Mouse (Mus musculus) embryonic facial prominence, embryonic 12.5 days (tissue): ENCODE measurements at regions not wholly inside any gene's neighbourhood (a gene's known extent, or its start where the extent isn't known, plus 50 kb on each side); places are given as distances from the start of the nearest gene placed in this dataset.

Experiments
- ATAC-seq: fragments of 200-750 bp; cut with Nextera tagmentation; 2 replicates; pipeline ENCODE4 v1.8.0; 2017; ENCODE audit not compliant: insufficient number of reproducible peaks, insufficient read depth, low FRiP score, low TSS enrichment
- H3K27ac ChIP-seq: fragments of 300-500 bp; sonication (generic); 2 replicates; pipeline ENCODE4 v1.5.1; 2016; ENCODE audit warnings: mild to moderate bottlenecking
- H3K27me3 ChIP-seq: fragments of 300-500 bp; sonication (generic); 2 replicates; pipeline ENCODE4 v1.6.1; 2016; ENCODE audit warnings: mild to moderate bottlenecking, moderate library complexity
- H3K36me3 ChIP-seq: fragments of 300-500 bp; sonication (generic); 2 replicates; pipeline ENCODE4 v1.6.1; 2016; ENCODE audit warnings: mild to moderate bottlenecking
- H3K4me1 ChIP-seq: fragments of 300-500 bp; sonication (generic); 2 replicates; pipeline ENCODE4 v1.6.1; 2016
- H3K4me2 ChIP-seq: fragments of 300-500 bp; sonication (generic); replicated peaks from 2 replicates; pipeline ENCODE4 v1.6.1; 2016; ENCODE audit warnings: mild to moderate bottlenecking, moderate library complexity
- H3K4me3 ChIP-seq: fragments of 300-500 bp; sonication (generic); 2 replicates; pipeline ENCODE4 v1.5.1; 2016; ENCODE audit warnings: mild to moderate bottlenecking
- H3K9ac ChIP-seq: fragments of 300-500 bp; sonication (generic); 2 replicates; pipeline ENCODE4 v1.6.1; 2016; ENCODE audit warnings: mild to moderate bottlenecking, moderate library complexity
- H3K9me3 ChIP-seq: fragments of 300-500 bp; sonication (generic); 2 replicates; pipeline ENCODE4 v1.6.1; 2016; ENCODE audit warnings: mild to moderate bottlenecking, moderate library complexity
- WGBS: fragments of 180-500 bp; shearing (Covaris S2); methylation state at CpG from one replicate; pipeline ENCODE4 v1.1.7; 2016; 5-methylcytosine and 5-hydroxymethylcytosine counted together

DNA sequence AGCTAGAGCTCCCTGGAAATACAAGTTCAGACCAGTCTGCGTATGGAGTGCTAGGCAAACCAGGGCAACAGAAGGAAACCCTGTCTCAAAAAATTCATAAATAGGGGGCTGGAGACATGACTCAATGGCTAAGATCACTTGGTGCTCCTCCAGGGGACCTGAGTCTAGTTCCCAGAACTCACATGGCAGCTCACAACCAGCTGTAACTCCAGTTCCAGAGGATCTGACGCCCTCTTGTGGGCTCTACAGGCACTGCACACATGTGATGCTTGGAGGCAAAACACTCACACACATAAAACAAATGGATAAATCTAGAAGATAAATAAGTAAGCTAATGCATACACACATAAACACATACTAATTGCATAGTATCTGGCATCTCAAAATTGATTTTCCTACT is 59.1 kb upstream of the Ephb1 start:
- Histone ChIP-seq H3K4me2 (no peak overlapping the region), H3K4me3 (no peak overlapping the region), H3K4me1 (no peaks in the 10 kb centered on the region), H3K9ac (no peak overlapping the region), H3K27ac (no peak overlapping the region), H3K9me3 (no peaks in the 10 kb centered on the region; the same call in 1 of the 2 replicates), H3K27me3 (no peaks in the 10 kb centered on the region), H3K36me3 (no peaks in the 10 kb centered on the region)
- ATAC-seq, result no peak
- 62% methylated on average over 2 of the region's 2 CpGs for WGBS

DNA sequence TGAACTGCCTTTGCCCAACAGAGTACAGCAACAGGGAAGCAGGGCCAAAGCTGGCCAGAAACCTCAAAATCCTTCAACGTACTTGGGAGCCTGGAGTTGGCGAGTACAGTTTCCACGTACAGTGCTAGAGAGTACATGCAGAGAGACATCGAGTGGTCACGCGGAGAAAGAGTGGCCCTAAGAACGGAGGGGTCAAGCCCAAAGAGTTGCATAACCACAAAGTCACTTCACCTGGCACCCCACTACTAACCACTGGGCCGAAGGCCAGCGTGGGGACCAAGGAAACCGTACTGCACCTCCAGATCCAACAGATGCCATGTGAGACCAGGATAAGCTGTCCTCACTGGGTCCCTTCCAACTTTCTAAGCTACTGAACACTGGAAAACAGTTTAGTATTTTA is 56.2 kb upstream of the Ephb1 start:
- Histone ChIP-seq H3K27me3 (no peaks in the 10 kb centered on the region), H3K9ac (no peak overlapping the region), H3K36me3 (no peaks in the 10 kb centered on the region), H3K4me2 (no peak overlapping the region), H3K4me3 (no peak overlapping the region), H3K4me1 (no peaks in the 10 kb centered on the region), H3K27ac (no peak overlapping the region), H3K9me3 (no peaks in the 10 kb centered on the region)
- 89% methylated on average over 10 of the region's 10 CpGs for WGBS
- no peak for ATAC-seq

DNA sequence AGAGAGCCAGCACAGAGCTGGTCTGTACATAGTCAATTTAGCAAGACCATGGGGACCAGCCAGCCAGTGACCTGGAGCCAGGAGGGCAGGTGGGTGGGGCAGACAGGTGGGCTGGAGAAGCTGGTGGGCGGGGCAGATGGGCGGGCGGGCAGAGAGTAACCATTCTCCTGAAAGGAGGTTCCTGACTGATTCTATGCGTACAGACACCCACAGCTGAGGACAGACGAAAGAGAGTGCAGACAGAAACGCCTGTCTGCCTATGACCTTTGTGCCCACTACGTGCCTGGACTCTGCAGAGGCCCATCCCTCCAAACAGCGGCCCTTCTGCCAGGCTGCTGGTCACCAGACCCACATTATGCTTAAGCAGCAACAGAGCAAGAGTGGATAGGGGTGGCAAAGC is 51.5 kb upstream of the Ephb1 start:
- H3K27me3 ChIP-seq, result peaks cover 6% of the 10 kb centered on the region; the same call in 1 of the 2 replicates
- no peaks in the 10 kb centered on the region for H3K4me1 ChIP-seq
- WGBS, result 36% methylated on average over 8 of the region's 8 CpGs
- H3K4me3 ChIP-seq, result no peak overlapping the region
- H3K36me3 ChIP-seq, result no peaks in the 10 kb centered on the region
- H3K4me2 ChIP-seq, result no peak overlapping the region
- no peak overlapping the region for H3K9ac ChIP-seq
- no peak for ATAC-seq
- no peaks in the 10 kb centered on the region for H3K9me3 ChIP-seq
- no peak overlapping the region for H3K27ac ChIP-seq
